Mouse (Mus musculus) forebrain, embryonic 15.5 days (tissue): Measurements from ENCODE around the gene Ncapg. TPM values are rescaled to one million over a fixed set of nuclear protein-coding genes. Genes with fewer than 3 reads are reported as not detected.
"Not testable (repeated sequence)": the region's sequence is repeated elsewhere in the genome, so short reads cannot be mapped to it uniquely, and the experiment has no call there.

ENCODE experiments used
- ATAC-seq: fragments of 200-750 bp; cut with Nextera tagmentation; replicated peaks from 2 replicates; pipeline ENCODE4 v1.8.0; 2017; ENCODE audit warnings: mild to moderate bottlenecking, moderate TSS enrichment, moderate library complexity
- H3K27ac ChIP-seq: fragments of 300-500 bp; sonication (generic); replicated peaks from 2 replicates; pipeline ENCODE4 v1.5.1; 2015; ENCODE audit warnings: mild to moderate bottlenecking, inconsistent platforms
- H3K27me3 ChIP-seq: fragments of 300-500 bp; sonication (generic); 2 replicates; pipeline ENCODE4 v1.6.1; 2015; ENCODE audit warnings: inconsistent platforms
- H3K36me3 ChIP-seq: fragments of 300-500 bp; sonication (generic); 2 replicates; pipeline ENCODE4 v1.6.1; 2015; ENCODE audit warnings: mild to moderate bottlenecking, inconsistent platforms
- H3K4me1 ChIP-seq: fragments of 300-500 bp; sonication (generic); 2 replicates; pipeline ENCODE4 v1.6.1; 2015; ENCODE audit warnings: inconsistent platforms
- H3K4me2 ChIP-seq: fragments of 300-500 bp; sonication (generic); replicated peaks from 2 replicates; pipeline ENCODE4 v1.6.1; 2015; ENCODE audit warnings: mild to moderate bottlenecking, inconsistent platforms
- H3K4me3 ChIP-seq: fragments of 300-500 bp; sonication (generic); 2 replicates; pipeline ENCODE4 v1.5.1; 2015; ENCODE audit warnings: mild to moderate bottlenecking, inconsistent platforms
- H3K9ac ChIP-seq: fragments of 300-500 bp; sonication (generic); replicated peaks from 2 replicates; pipeline ENCODE4 v1.6.1; 2015; ENCODE audit warnings: mild to moderate bottlenecking, inconsistent platforms
- H3K9me3 ChIP-seq: fragments of 300-500 bp; sonication (generic); 2 replicates; pipeline ENCODE4 v1.6.1; 2016; ENCODE audit warnings: inconsistent platforms
- WGBS: fragments of 180-500 bp; shearing (Covaris S2); methylation state at CpG from one replicate; pipeline ENCODE4 v1.1.7; 2015; ENCODE audit warnings: mixed read lengths; 5-methylcytosine and 5-hydroxymethylcytosine counted together
- polyA plus RNA-seq: library from polyadenylated mRNA; unstranded; fragments of >200 nt; fragmentation: Nextera tagmentation; extraction: Ambion mirVana; gene quantifications from 2 replicates; pipeline ENCODE4 v1.2.1, GENCODE M21; 2015

Ncapg gene
- polyA plus RNA-seq: 25.7 and 26.5 TPM in 2 replicates

DNA sequence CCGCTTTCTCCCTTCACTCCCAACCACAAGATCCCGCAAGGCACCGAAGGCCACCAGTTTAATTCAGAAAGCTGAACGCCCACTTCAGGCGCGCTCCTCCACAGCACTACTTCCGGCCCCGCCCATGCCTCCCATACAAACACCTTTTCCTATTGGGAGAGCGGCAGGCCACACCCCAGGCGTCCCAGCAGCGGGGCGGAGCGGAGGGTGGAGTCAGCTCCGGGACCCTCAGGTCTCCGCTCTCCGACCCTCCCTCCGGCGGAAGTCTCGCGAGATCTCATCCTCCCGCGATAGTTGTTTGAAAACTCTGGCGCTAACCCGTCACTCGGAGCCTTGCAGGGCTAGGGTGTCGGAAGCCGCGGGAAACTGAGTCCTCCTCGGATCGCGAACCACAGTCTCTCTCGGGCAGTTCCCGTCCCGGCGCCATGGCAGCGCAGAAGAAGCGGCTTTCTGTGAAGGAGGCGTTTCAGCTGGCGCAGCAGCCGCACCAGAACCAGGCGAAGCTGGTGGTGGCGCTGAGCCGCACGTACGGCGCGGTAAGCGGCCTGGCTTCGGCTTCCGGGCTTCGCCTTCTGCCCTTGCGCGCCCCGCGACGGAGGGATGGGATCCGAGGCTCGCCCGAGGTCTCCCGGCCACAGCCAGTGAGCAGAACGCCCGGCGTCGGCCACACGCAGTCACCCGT, at the start of gene Ncapg:
Ncapg (plus strand) TSS at position 322 of the 682 bp plus-strand sequence.
- Histone ChIP-seq H3K4me2 (peak within 1 kb of the TSS; percentile 83), H3K4me3 (peak within 1 kb of the TSS; percentile 63), H3K27ac (peak within 1 kb of the TSS; percentile 77), H3K4me1 (peaks cover 16% of the 10 kb centered on the region), H3K9ac (peak within 1 kb of the TSS; percentile 65), H3K27me3 (no peaks in the 10 kb centered on the region), H3K9me3 (no peaks in the 10 kb centered on the region), H3K36me3 (no peaks in the 10 kb centered on the region)
- under 1% methylated on average over 66 of the region's 66 CpGs for WGBS
- ATAC-seq: peak; percentile 100

DNA sequence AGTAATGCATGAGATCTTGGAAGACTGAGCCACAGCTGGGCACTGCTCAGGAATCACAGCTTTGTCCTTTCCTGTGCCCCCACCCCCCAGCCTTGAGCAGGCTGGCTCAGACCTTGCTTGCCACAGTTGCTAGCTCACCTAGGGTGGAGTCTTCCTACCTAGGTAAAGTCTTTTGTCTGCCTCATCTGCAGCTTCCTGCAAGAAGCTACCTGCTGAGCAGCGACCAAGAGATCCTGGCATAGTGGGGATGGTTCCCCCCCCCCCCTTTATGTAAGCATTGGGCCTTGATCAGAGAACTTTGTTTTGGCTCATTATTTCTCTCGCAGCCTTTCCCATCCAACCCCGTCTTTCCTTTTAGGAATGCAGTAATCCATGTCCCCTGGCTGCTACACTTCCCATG, 48.2 kb upstream of the Ncapg start:
- no peaks in the 10 kb centered on the region for H3K4me1 ChIP-seq
- no peaks in the 10 kb centered on the region for H3K36me3 ChIP-seq
- H3K9ac ChIP-seq: no peak overlapping the region
- no peak overlapping the region for H3K4me3 ChIP-seq
- ATAC-seq: no peak
- H3K4me2 ChIP-seq: no peak overlapping the region
- no peaks in the 10 kb centered on the region for H3K27me3 ChIP-seq
- H3K9me3 ChIP-seq: peaks cover 8% of the 10 kb centered on the region; the same call in 1 of the 2 replicates
- WGBS: 28% methylated on average over 3 of the region's 3 CpGs
- H3K27ac ChIP-seq: no peak overlapping the region

- WGBS: 15% methylated on average over 1 of the region's 1 CpGs
- Histone ChIP-seq H3K9ac (no peak overlapping the region), H3K36me3 (no peaks in the 10 kb centered on the region), H3K9me3 (peaks cover 8% of the 10 kb centered on the region; the same call in 1 of the 2 replicates), H3K27me3 (no peaks in the 10 kb centered on the region), H3K27ac (no peak overlapping the region), H3K4me2 (no peak overlapping the region), H3K4me1 (peaks cover 4% of the 10 kb centered on the region), H3K4me3 (no peak overlapping the region)
- peak; percentile 92 for ATAC-seq
Observed at GRCm38 (mm10) chr5:45627771-45628170, 41.9 kb upstream of the Ncapg start.

DNA sequence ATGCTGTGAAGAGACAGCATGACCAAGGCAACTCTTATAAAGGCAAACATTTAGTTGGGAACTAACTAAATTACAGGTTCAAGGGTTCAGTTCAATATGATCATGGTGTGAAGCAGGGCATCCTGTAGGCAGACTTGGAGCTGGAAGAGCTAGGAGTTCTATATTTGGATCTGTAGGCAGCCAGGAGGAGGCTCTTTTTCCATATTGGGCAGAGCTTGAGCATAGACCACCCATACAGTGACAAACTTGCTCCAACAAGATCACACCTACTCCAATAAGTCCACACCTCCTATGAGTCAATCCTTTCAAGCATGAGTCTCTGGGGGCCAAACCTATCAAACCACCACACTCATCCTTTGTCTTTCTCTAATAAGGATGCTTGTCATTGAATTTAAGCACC, 40.2 kb upstream of the Ncapg start:
- Histone ChIP-seq H3K9ac (no peak overlapping the region), H3K27ac (no peak overlapping the region), H3K27me3 (no peaks in the 10 kb centered on the region), H3K9me3 (peaks cover 8% of the 10 kb centered on the region; the same call in 1 of the 2 replicates), H3K36me3 (no peaks in the 10 kb centered on the region), H3K4me3 (no peak overlapping the region), H3K4me1 (peaks cover 4% of the 10 kb centered on the region), H3K4me2 (no peak overlapping the region)
- no peak for ATAC-seq

DNA sequence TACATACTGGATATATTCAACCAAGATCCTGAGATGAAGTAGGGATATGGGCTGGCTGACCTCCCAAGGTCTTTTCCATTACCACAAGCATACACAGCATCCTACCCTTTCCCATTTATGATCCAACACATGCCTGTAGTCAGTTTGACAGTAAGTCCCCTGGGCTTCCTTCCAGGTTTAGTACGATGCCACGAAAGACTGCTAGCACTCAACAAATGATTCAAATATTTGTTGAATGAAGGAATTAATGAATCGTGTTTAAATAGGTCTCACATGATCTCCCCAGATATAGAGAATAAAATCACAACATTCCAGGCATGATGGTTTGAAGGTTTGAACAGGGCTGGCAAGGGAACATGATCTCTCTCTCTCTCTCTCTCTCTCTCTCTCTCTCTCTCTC, 31.3 kb upstream of the Ncapg start:
- no peaks in the 10 kb centered on the region for H3K9me3 ChIP-seq
- H3K36me3 ChIP-seq: no peaks in the 10 kb centered on the region
- peak overlapping the region; percentile 94 for H3K4me2 ChIP-seq
- no peak for ATAC-seq
- H3K4me3 ChIP-seq: peak overlapping the region; percentile 64
- no peak overlapping the region for H3K27ac ChIP-seq
- H3K9ac ChIP-seq: peak overlapping the region; percentile 13; the same call in 1 of the 2 replicates
- H3K27me3 ChIP-seq: 0 out of 2 replicates have a peak, but pooled peaks cover 2% of the 10 kb centered on the region
- 26% methylated on average over 3 of the region's 3 CpGs for WGBS
- H3K4me1 ChIP-seq: peaks cover 16% of the 10 kb centered on the region

DNA sequence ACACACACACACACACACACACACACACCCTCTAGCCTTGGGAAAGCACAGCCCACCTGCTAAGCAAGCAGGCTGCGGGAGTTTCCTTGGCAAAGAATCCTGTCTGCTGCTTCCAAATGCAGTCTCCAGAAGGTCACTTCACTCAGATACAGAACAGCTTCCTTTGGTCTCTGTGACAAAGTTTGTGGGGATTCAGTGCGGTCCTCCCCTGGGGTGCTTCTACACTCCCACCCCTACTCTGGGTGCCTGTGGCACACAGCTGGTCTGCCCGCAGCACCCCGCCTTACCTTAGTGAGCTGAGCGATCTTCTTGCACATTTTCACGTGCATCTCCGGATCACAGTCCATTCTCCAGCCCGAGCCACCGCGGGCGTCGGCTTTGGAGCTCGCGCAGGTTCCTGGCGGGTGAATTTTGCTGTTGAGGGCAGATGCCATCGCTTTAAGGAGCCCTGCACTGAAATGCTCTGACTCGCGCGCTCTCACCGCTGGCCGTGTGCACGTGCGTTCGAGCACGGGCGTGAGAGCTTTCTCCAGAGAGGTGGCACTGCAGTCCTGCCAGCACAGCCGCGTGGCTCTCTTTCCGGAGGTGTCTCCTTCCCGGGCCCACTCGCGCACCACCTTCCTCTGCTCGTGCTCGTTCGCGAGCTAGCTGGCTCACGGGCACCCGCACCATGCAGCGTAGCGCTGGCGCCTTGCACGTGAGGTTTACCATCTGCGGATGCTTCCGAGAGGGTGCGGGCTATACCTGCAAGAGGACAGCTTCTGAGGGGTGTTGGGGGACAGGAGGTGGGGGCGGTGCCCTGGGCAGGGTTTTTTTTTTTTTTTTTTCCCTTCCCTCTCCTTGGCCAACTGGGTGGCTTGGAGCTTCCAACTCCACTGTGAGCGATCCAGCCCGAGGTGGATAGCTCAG, 30.7 kb upstream of the Ncapg start, which contains the start of gene Fam184b:
Fam184b (minus strand) TSS at position 809 of the 909 bp plus-strand sequence.
- Histone ChIP-seq H3K4me2 (peak within 1 kb of the TSS; percentile 94), H3K36me3 (no peaks in the 10 kb centered on the region), H3K9ac (peak within 1 kb of the TSS; percentile 70), H3K4me1 (peaks cover 16% of the 10 kb centered on the region), H3K27ac (peak within 1 kb of the TSS; percentile 61), H3K9me3 (no peaks in the 10 kb centered on the region), H3K4me3 (peak within 1 kb of the TSS; percentile 64), H3K27me3 (0 out of 2 replicates have a peak, but pooled peaks cover 2% of the 10 kb centered on the region)
- WGBS: under 1% methylated on average over 48 of the region's 48 CpGs
- ATAC-seq: peak; percentile 97

DNA sequence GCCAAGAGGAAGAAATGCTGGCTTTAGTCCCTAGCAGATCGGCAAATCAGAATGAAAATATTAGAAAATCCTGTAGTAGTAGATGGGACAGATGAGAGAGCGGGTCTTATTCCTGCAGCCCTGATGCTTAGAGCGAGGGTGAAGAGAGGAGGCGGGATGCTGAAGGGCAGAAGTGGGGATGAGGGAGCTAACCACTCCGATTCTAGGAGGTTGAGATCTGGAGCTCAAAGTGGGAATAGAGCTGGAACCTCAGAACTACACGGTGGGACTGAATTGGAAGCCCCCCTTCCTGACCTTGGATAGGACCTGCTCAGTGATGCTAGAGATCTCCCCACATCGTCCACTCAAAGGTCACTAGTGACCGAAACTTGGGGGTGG, 30.0 kb upstream of the Ncapg start:
- Histone ChIP-seq H3K36me3 (no peaks in the 10 kb centered on the region), H3K4me3 (peak overlapping the region; percentile 64), H3K27ac (peak overlapping the region; percentile 61; the same call in 1 of the 2 replicates), H3K4me1 (peaks cover 16% of the 10 kb centered on the region), H3K9me3 (no peaks in the 10 kb centered on the region), H3K9ac (peak overlapping the region; percentile 70), H3K4me2 (peak overlapping the region; percentile 94), H3K27me3 (0 out of 2 replicates have a peak, but pooled peaks cover 2% of the 10 kb centered on the region)
- WGBS: under 1% methylated on average over 8 of the region's 8 CpGs
- ATAC-seq: no peak; the same call in 1 of the 2 replicates

GRCm38 (mm10) chr5:45651026-45651703, 18.6 kb upstream of the Ncapg start:
- H3K9me3 ChIP-seq: no peaks in the 10 kb centered on the region
- no peaks in the 10 kb centered on the region for H3K4me1 ChIP-seq
- no peaks in the 10 kb centered on the region for H3K27me3 ChIP-seq
- H3K27ac ChIP-seq: no peak overlapping the region
- H3K4me3 ChIP-seq: no peak overlapping the region
- H3K36me3 ChIP-seq: no peaks in the 10 kb centered on the region
- H3K9ac ChIP-seq: no peak overlapping the region
- ATAC-seq: no peak
- WGBS: 90% methylated on average over 2 of the region's 2 CpGs
- H3K4me2 ChIP-seq: no peak overlapping the region

GRCm38 (mm10) chr5:45658406-45658805, 11.3 kb upstream of the Ncapg start:
- WGBS: 97% methylated on average over 13 of the region's 13 CpGs
- not testable (repeated sequence) for ATAC-seq

DNA sequence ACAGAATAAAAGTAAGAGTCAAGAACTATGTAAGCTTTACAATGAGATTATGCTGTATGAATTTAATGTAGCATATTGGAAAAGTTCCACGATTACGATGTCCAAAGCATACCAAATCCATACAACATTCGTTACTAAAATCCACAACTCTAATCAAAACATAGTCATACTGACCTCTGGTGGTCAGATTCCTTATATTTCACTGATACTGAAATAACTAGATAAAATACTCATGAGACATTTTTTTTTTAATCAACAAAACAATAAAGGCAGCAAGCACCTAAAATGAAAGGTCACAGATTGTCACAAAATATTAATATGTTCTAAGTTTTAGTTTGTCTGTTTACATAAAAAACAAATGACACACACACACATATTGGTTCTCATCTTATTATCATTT, 1.4 kb upstream of the Ncapg start:
- no peaks in the 10 kb centered on the region for H3K36me3 ChIP-seq
- H3K27me3 ChIP-seq: no peaks in the 10 kb centered on the region
- peak overlapping the region; percentile 63; the same call in 1 of the 2 replicates for H3K4me3 ChIP-seq
- WGBS: 15% methylated on average over 3 of the region's 3 CpGs
- H3K9ac ChIP-seq: no peak overlapping the region
- no peaks in the 10 kb centered on the region for H3K9me3 ChIP-seq
- peak overlapping the region; percentile 77 for H3K4me2 ChIP-seq
- no peak for ATAC-seq
- peaks cover 16% of the 10 kb centered on the region for H3K4me1 ChIP-seq
- H3K27ac ChIP-seq: no peak overlapping the region

More at GRCm38 (mm10) chr5:45658406-45658805, 11.3 kb upstream of the Ncapg start:
- not testable (repeated sequence) for H3K27ac ChIP-seq, H3K36me3 ChIP-seq, H3K27me3 ChIP-seq, H3K9ac ChIP-seq, H3K9me3 ChIP-seq, H3K4me1 ChIP-seq, H3K4me2 ChIP-seq, H3K4me3 ChIP-seq

GRCm38 (mm10) chr5:45668831-45669230, 888 bp upstream of the Ncapg start:
- peaks cover 16% of the 10 kb centered on the region for H3K4me1 ChIP-seq
- no peaks in the 10 kb centered on the region for H3K9me3 ChIP-seq
- peak overlapping the region; percentile 63 for H3K4me3 ChIP-seq
- WGBS: 0% methylated on average over 3 of the region's 3 CpGs
- peak overlapping the region; percentile 62 for H3K9ac ChIP-seq
- peak overlapping the region; percentile 77 for H3K27ac ChIP-seq
- H3K27me3 ChIP-seq: no peaks in the 10 kb centered on the region
- peak; percentile 14; the same call in 1 of the 2 replicates for ATAC-seq
- H3K36me3 ChIP-seq: no peaks in the 10 kb centered on the region
- peak overlapping the region; percentile 77 for H3K4me2 ChIP-seq
